Mouse (Mus musculus) embryonic facial prominence, embryonic 14.5 days (tissue): ENCODE measurements around the gene Mmp13. TPM values are rescaled to one million over a fixed set of nuclear protein-coding genes. Genes with fewer than 3 reads are reported as not detected.
"Not testable (repeated sequence)": the region's sequence is repeated elsewhere in the genome, so short reads cannot be mapped to it uniquely, and the experiment has no call there.

Source experiments
- ATAC-seq: fragments of 200-750 bp; cut with Nextera tagmentation; 2 replicates; pipeline ENCODE4 v1.8.0; 2017; ENCODE audit warnings: low read depth, moderate number of reproducible peaks, moderate TSS enrichment
- DNase-seq: peaks from one replicate; pipeline ENCODE4 v3.0.0-alpha.2; 2015; ENCODE audit warnings: low spot score
- H3K27ac ChIP-seq: fragments of 300-500 bp; sonication (generic); replicated peaks from 2 replicates; pipeline ENCODE4 v1.5.1; 2014; ENCODE audit warnings: low read depth, mild to moderate bottlenecking, low read length, moderate library complexity
- H3K27me3 ChIP-seq: fragments of 300-500 bp; sonication (generic); replicated peaks from 2 replicates; pipeline ENCODE4 v1.6.1; 2014; ENCODE audit warnings: low read length; ENCODE audit not compliant: control insufficient read depth, insufficient read depth
- H3K36me3 ChIP-seq: fragments of 300-500 bp; sonication (generic); 2 replicates; pipeline ENCODE4 v1.6.1; 2014; ENCODE audit warnings: low read length, mixed read lengths; ENCODE audit not compliant: control insufficient read depth, insufficient read depth
- H3K4me1 ChIP-seq: fragments of 300-500 bp; sonication (generic); 2 replicates; pipeline ENCODE4 v1.6.1; 2014; ENCODE audit warnings: antibody characterized with exemption, low read length; ENCODE audit not compliant: control insufficient read depth, insufficient read depth
- H3K4me2 ChIP-seq: fragments of 300-500 bp; sonication (generic); 2 replicates; pipeline ENCODE4 v1.6.1; 2014; ENCODE audit warnings: low read depth, mild to moderate bottlenecking, low read length, moderate library complexity, mixed read lengths
- H3K4me3 ChIP-seq: fragments of 300-500 bp; sonication (generic); 2 replicates; pipeline ENCODE4 v1.5.1; 2014; ENCODE audit warnings: low read depth, mild to moderate bottlenecking, low read length
- H3K9ac ChIP-seq: fragments of 300-500 bp; sonication (generic); 2 replicates; pipeline ENCODE4 v1.6.1; 2014; ENCODE audit warnings: low read depth, mild to moderate bottlenecking, low read length, moderate library complexity, mixed read lengths
- H3K9me3 ChIP-seq: fragments of 300-500 bp; sonication (generic); 2 replicates; pipeline ENCODE4 v1.6.1; 2016; ENCODE audit warnings: low read length; ENCODE audit not compliant: control insufficient read depth
- WGBS: fragments of 180-500 bp; shearing (Covaris S2); extraction: QIAGEN DNeasy Blood & Tissue Kit; methylation state at CpG from one replicate; pipeline ENCODE4 v1.1.7; 2014; 5-methylcytosine and 5-hydroxymethylcytosine counted together
- polyA plus RNA-seq: library from polyadenylated mRNA; unstranded; fragments of >200 nt; fragmentation: Nextera tagmentation; extraction: Ambion mirVana; gene quantifications from 2 replicates; pipeline ENCODE4 v1.2.1, GENCODE M21; 2014

Gene Mmp13
- polyA plus RNA-seq: 3.4 and 12.3 TPM in 2 replicates

DNA sequence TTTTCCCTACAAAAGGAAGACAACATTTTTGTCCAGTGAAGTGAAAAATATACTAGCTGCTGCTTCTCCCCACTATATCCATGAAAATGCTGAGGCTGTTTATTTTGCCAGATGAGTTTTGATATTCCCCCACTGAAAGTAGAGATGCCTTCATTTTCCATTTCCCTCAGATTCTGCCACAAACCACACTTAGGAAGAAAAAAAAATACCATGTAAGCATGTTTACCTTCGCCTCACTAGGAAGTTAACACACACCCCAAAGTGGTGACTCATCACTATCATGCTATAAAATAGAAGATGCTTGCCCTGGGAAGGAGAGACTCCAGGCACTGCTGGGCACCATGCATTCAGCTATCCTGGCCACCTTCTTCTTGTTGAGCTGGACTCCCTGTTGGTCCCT, at the start of gene Mmp13:
TSS of gene Mmp13 (plus strand) at position 301 of the 400 bp plus-strand sequence.
- H3K36me3 ChIP-seq: no peaks in the 10 kb centered on the region
- DNase-seq (no peak), ATAC-seq (no peak)
- no peaks in the 10 kb centered on the region for H3K27me3 ChIP-seq
- H3K4me1 ChIP-seq: no peaks in the 10 kb centered on the region
- WGBS: 68% methylated on average over 1 of the region's 1 CpGs
- H3K9me3 ChIP-seq: no peaks in the 10 kb centered on the region
- H3K27ac ChIP-seq: no peak within 1 kb of the TSS
- H3K4me3 ChIP-seq: no peak within 1 kb of the TSS
- no peak within 1 kb of the TSS for H3K4me2 ChIP-seq
- no peak within 1 kb of the TSS for H3K9ac ChIP-seq

DNA sequence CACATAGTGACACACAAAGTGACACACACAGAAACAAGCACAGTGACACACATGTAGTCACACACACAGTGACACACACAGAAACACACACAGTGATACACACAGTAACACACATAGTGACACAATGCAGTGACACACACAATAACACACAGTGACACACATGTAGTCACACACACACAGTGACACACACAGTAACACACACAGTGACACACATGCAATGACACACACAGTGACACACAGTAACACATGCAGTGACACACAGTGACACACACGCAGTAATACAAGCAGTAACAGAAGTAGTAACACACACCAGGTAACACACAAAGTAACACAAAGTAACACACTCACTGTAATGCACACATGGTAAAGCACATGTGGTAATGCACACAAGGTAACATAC, 33.7 kb upstream of the Mmp13 start:
- H3K36me3 ChIP-seq: no peaks in the 10 kb centered on the region
- no peaks in the 10 kb centered on the region for H3K4me1 ChIP-seq
- DNase-seq (no peak), ATAC-seq (no peak)
- no peak overlapping the region for H3K4me2 ChIP-seq
- no peaks in the 10 kb centered on the region for H3K27me3 ChIP-seq
- H3K9me3 ChIP-seq: no peaks in the 10 kb centered on the region
- WGBS: 95% methylated on average over 1 of the region's 1 CpGs
- H3K27ac ChIP-seq: no peak overlapping the region
- H3K4me3 ChIP-seq: no peak overlapping the region
- no peak overlapping the region for H3K9ac ChIP-seq

DNA sequence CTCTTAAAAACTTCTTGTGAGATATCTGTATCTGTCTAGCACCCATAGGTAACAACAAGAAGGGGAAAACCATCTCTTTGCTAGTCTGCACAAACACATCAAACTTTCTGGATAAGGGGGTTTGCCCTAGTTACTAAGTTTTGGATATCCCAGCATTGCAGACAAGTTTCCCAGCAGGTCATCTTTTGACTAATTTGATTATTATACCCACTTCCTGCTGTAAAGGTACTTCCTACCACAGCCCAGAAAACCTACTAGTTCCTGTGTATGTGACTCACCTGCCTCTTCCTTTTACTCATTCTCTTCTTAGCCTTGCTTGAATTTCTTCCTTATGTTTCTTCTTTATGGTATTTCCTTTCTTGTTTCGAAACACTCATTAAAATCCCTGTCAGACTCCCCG, 32.3 kb upstream of the Mmp13 start:
- Histone ChIP-seq H3K4me2 (no peak overlapping the region), H3K27me3 (no peaks in the 10 kb centered on the region), H3K27ac (no peak overlapping the region), H3K9ac (no peak overlapping the region), H3K4me3 (no peak overlapping the region), H3K4me1 (no peaks in the 10 kb centered on the region), H3K9me3 (no peaks in the 10 kb centered on the region), H3K36me3 (no peaks in the 10 kb centered on the region)
- no peak for DNase-seq
- ATAC-seq: no peak
- 66% methylated on average over 2 of the region's 2 CpGs for WGBS

DNA sequence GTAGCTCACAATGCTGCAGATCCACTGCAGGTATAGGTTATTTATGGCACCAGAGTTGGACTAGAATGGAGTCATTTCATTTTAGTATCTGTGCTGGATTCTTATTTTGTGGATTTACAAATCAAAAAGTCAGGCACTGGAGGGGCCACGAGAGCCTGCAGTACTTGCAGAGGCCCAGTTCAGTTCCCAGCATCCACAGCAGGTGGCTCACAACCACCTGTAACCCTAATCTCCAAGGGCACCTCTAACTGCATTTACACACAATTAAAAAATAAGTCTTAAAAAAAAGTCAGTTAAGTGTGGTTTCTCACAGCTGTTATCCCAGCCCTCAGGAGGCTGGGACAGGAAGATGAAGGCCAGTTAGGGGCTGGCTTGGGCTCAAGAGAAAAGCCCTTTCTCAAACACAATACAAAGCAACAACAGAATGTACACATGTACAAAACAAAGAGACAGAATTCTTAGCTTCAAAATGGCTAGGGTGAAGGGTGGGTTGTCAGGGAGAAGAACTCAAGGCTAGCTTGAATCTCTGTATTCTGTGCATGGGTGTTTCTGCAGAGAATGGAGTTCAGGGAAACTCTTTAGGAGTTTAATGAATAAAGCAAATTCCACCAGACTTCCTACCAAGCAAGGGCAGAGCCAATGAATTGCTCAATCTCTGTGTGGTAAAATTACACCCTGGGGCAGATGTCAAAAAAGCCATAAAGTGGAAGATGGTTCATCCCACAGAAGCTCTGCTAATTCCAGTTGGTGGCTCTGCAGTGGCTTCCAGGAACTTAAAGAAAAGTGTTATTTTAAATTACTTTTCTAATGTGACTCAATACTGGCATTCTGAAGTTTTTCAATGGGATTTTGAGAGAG, 19.3 kb upstream of the Mmp13 start:
- Histone ChIP-seq H3K4me3 (no peak overlapping the region), H3K9me3 (no peaks in the 10 kb centered on the region), H3K27ac (no peak overlapping the region), H3K4me2 (no peak overlapping the region), H3K9ac (no peak overlapping the region), H3K36me3 (no peaks in the 10 kb centered on the region), H3K27me3 (no peaks in the 10 kb centered on the region), H3K4me1 (no peaks in the 10 kb centered on the region)
- DNase-seq: no peak
- ATAC-seq: no peak
- WGBS: 74% methylated on average over 1 of the region's 1 CpGs

DNA sequence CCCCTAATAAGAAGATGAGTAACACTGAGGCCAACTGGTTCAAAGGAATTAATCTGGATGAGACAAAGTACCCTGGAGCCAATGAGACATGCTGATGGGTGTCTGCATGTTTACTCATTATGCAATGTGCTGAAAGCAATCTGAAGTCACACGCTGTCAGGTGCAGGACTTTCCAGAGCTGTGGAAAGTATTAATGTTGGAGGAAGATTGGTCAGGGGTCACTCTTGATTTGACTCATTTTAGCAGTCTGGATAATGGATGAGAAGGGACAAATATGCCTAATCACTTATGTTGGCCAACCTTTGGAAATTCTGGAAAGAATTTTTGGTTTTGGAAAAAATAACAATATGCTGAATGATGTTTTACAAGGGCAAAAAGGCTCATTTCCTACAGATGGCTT, 10.6 kb upstream of the Mmp13 start:
- 77% methylated on average over 1 of the region's 1 CpGs for WGBS
- no peaks in the 10 kb centered on the region for H3K4me1 ChIP-seq
- DNase-seq (no peak), ATAC-seq (no peak)
- no peak overlapping the region for H3K27ac ChIP-seq
- H3K36me3 ChIP-seq: no peaks in the 10 kb centered on the region
- H3K9me3 ChIP-seq: no peaks in the 10 kb centered on the region
- no peaks in the 10 kb centered on the region for H3K27me3 ChIP-seq
- no peak overlapping the region for H3K4me3 ChIP-seq
- no peak overlapping the region for H3K4me2 ChIP-seq
- no peak overlapping the region for H3K9ac ChIP-seq

DNA sequence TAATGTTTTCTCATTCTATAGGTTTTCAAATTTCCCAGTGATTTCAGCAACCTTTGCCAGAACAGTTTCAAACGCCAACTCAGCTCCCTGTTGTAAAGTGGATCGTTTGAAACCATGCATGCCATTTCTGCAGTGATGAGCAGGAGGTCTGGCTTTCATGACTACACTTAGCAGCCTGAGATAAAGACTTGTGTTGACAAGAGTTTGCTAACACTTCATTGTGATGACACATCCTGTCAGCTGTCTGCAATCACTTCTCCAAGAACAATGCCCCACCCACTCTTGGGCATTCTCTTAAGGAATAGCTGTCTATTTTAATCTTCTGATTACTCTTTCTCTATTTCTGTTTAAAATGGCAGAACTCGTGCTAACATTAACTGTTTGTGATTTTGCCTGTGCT, 2.2 kb upstream of the Mmp13 start:
- H3K27ac ChIP-seq: no peak overlapping the region
- no peaks in the 10 kb centered on the region for H3K4me1 ChIP-seq
- H3K9ac ChIP-seq: no peak overlapping the region
- no peaks in the 10 kb centered on the region for H3K36me3 ChIP-seq
- ATAC-seq (no peak), DNase-seq (peak; percentile 13)
- H3K9me3 ChIP-seq: no peaks in the 10 kb centered on the region
- no peak overlapping the region for H3K4me3 ChIP-seq
- no peak overlapping the region for H3K4me2 ChIP-seq
- 45% methylated on average over 3 of the region's 3 CpGs for WGBS
- H3K27me3 ChIP-seq: no peaks in the 10 kb centered on the region

DNA sequence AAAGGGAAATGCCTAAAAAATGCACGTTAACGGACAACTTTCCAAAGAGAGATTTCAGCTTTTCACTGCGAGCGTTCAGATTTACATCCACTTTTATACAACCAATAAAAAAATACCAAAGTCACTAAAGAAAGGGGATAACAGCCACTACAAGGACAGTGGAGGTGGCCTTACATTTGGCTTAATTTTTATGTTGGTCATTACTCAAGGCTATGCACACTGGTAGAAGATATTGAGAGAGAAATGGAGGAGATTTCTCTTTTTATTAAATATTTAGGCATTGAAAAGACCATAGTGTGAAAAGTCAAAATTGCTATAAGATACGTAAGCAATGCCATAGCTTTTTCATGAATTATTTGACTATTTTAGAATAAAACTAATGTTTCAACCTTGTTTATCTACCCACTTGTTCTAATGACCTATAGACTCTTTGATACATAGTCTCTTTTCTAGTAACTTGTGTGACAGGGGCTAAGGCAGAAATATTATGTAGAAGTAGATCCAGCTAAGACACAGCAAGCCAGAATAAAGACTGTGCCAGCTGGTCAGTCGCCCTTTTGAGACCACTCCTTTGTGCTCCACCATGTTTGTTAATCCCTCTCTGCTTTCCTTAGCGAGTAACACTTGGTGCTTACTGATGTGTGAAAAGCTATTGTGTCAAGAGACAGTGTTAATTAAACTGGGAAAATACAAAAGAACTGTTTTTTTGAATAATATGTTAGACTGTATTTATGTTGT, 10.4 kb downstream of the Mmp13 start:
- DNase-seq (no peak), ATAC-seq (no peak)
- no peak overlapping the region for H3K27ac ChIP-seq
- no peaks in the 10 kb centered on the region for H3K4me1 ChIP-seq
- 78% methylated on average over 7 of the region's 7 CpGs for WGBS
- no peaks in the 10 kb centered on the region for H3K27me3 ChIP-seq
- H3K9me3 ChIP-seq: no peaks in the 10 kb centered on the region
- no peak overlapping the region for H3K4me2 ChIP-seq
- H3K36me3 ChIP-seq: no peaks in the 10 kb centered on the region
- no peak overlapping the region for H3K4me3 ChIP-seq
- H3K9ac ChIP-seq: no peak overlapping the region

DNA sequence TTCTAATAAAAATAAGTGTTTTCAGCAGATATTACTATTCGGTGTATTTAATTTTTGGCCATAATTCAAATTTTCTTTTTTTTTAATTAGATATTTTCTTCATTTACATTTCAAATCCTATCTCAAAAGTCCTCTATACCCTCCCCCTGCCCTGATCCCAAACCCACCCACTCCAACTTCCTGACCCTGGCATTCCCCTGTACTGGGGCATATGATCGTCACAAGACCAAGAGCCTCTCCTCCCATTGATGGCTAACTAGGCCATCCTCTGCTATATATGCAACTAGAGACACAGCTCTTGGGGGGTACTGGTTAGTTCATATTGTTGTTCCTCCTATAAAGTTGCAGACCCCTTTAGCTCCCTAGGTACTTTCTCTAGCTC, 11.0 kb downstream of the Mmp13 start:
- not testable (repeated sequence) for H3K4me1 ChIP-seq, H3K4me2 ChIP-seq, DNase-seq, H3K27ac ChIP-seq, H3K9me3 ChIP-seq, H3K27me3 ChIP-seq, H3K36me3 ChIP-seq, H3K9ac ChIP-seq, H3K4me3 ChIP-seq, ATAC-seq
- 88% methylated on average over 2 of the region's 2 CpGs for WGBS
